Mouse (Mus musculus): ENCODE results near the gene P2ry10b. TPM values are rescaled to one million over a fixed set of nuclear protein-coding genes. Genes with fewer than 3 reads are reported as not detected.

P2ry10b gene
- total RNA-seq (2023), result 10 to 100 TPM; 40.3 to 42.3 TPM

GRCm38 (mm10) chrX:107148681-107149080 is at the start of gene P2ry10b:
Gene P2ry10b, plus strand, starts transcription at chrX:107148927.

Other genes with a start within 250 kb of the P2ry10b start
- gene Lpar4, start 228.3 kb upstream of the P2ry10b start, total RNA-seq (2023), result not detected
- 100 to 1,000 TPM; 157 to 218 TPM for gene P2ry10, start 60.4 kb upstream of the P2ry10b start, total RNA-seq (2023)
- gene Gpr174, start 107.0 kb downstream of the P2ry10b start, total RNA-seq (2023), result 10 to 100 TPM; 87.2 to 90.9 TPM

Measured in B cell, adult 67 days (primary cell).